Comparison of ENCODE assay signal across 27 mouse cellular contexts in the genomic region with DNA sequence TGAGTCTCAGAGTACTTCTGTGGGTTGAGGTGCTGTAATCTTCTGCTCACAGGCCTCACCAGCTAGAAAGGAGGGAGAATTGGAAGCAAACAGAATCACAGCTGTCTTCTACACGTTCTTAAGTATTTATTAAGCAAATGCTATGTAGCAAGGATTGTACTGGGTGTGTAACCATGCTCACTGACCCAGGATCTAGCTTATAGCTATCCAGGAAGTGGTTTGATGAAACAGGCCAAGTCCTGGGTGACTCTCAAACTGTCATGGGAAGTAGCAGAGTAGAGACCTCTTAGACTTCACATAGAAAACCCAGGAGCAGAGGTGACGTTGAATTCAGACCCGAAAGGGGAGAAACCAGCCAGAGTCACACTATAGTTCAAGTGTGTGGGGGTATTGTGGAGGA. TPM values are rescaled to one million over a fixed set of nuclear protein-coding genes. Genes with fewer than 3 reads are reported as not detected.
"Had no signal": no experiment of that assay in that cellular context is flagged by ENCODE, and none has a peak within 500 bp of the region (broad histone marks: within the 10 kb centered on the region; RNA-seq: fewer than 3 reads in every experiment).

No protein-coding gene starts in this region.

- ATAC-seq: hindbrain, postnatal 0 days; intestine, embryonic 16.5 days; liver, embryonic 12.5 days had no signal

- DNase-seq: gastrocnemius, adult 2 months; gastrocnemius, postnatal 10 days; gastrocnemius, postnatal 25 days; heart, adult 18-20 months; heart, postnatal 10 days; heart, postnatal 36 days; kidney, adult 11 months; kidney, adult 2 months; kidney, adult 9 months; kidney, postnatal 14 days; kidney, postnatal 36 days; layer of hippocampus, adult 9-11 months; layer of hippocampus, postnatal 36 days; left cerebral cortex, postnatal 4 days had no signal

RNA-seq across cellular contexts. Expression of gene Clec3a, which starts 6.5 kb away (rescaled TPM):
- total RNA-seq: gastrocnemius, adult 2 months; gastrocnemius, postnatal 10 days; heart, adult 8-10 months; heart, postnatal 10 days; hematopoietic stem cell, adult 5-6 weeks; layer of hippocampus, adult 18-20 months; layer of hippocampus, adult 8-10 months; layer of hippocampus, postnatal 14 days; layer of hippocampus, postnatal 36 days; left cerebral cortex, adult 18-20 months; left cerebral cortex, adult 8-10 months; left cerebral cortex, postnatal 10 days; left cerebral cortex, postnatal 25 days; left cerebral cortex, postnatal 4 days; liver, adult 2 months had no signal
